Mouse (Mus musculus): ENCODE measurements around the gene Phc2. TPM values are rescaled to one million over a fixed set of nuclear protein-coding genes. Genes with fewer than 3 reads are reported as not detected.

Phc2 gene
- polyA plus RNA-seq, 1 experiment from 2014 or later: 27.1 TPM

DNA sequence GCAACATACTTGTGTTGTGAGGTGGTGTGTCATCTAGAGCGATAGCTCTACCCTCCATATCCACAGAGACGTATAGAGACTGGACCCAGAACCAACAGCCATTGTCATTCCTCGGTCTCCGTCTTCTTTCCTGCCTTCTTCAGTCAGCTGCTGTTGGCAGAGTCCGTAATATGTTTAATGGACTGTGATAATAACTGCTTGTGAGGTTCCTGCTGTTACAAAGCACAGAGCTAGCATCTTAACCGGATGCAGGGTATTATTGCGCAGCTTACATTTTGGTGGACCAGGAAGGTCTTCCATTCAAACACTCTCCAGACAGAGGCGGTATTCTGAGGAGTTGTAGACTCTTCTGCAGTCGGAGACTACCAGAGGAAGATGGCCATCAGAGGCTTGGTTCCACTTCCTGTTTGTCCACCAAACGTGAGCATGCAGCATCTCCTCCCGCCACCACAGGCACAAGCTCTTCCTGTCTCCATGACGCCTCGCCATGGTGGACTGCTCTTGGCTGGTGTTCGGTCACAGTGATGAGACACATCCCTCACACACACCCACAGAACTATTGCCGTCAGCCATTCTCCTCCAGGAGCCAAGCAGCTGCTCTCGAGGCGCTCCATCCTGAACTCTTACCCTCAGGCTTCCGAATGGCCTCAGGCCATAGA lies 16.1 kb upstream of the Phc2 start:
- no peaks in the 10 kb centered on the region for H3K27me3 ChIP-seq (ENCODE audit: control insufficient read depth, insufficient read depth, low read length)
- DNase-seq (ENCODE audit: low spot score) (no peak), ATAC-seq (ENCODE audit: low FRiP score, low TSS enrichment) (no peak)
- 0 out of 2 replicates have a peak, but pooled peaks cover 2% of the 10 kb centered on the region for H3K4me1 ChIP-seq (replicated peaks; ENCODE audit: control insufficient read depth, insufficient read depth)
- H3K36me3 ChIP-seq (ENCODE audit: control insufficient read depth, insufficient read depth, low read length): no peaks in the 10 kb centered on the region
- no peak for TF ChIP-seq CTCF (IDR thresholded peaks at IDR 0.05; ENCODE audit: low read depth)
- no peak for TF ChIP-seq EP300 (optimal IDR thresholded peaks at IDR 0.05)
- H3K27ac ChIP-seq (replicated peaks): no peak overlapping the region
- WGBS: 77% methylated on average over 18 of the region's 18 CpGs
- no peak overlapping the region for H3K4me2 ChIP-seq (replicated peaks; ENCODE audit: low read depth)
- H3K9me3 ChIP-seq (ENCODE audit: control insufficient read depth, low read length): no peaks in the 10 kb centered on the region
- H3K4me3 ChIP-seq (ENCODE audit: low read depth, low read length): no peak overlapping the region
- no peak overlapping the region for H3K9ac ChIP-seq (ENCODE audit: low read length)

DNA sequence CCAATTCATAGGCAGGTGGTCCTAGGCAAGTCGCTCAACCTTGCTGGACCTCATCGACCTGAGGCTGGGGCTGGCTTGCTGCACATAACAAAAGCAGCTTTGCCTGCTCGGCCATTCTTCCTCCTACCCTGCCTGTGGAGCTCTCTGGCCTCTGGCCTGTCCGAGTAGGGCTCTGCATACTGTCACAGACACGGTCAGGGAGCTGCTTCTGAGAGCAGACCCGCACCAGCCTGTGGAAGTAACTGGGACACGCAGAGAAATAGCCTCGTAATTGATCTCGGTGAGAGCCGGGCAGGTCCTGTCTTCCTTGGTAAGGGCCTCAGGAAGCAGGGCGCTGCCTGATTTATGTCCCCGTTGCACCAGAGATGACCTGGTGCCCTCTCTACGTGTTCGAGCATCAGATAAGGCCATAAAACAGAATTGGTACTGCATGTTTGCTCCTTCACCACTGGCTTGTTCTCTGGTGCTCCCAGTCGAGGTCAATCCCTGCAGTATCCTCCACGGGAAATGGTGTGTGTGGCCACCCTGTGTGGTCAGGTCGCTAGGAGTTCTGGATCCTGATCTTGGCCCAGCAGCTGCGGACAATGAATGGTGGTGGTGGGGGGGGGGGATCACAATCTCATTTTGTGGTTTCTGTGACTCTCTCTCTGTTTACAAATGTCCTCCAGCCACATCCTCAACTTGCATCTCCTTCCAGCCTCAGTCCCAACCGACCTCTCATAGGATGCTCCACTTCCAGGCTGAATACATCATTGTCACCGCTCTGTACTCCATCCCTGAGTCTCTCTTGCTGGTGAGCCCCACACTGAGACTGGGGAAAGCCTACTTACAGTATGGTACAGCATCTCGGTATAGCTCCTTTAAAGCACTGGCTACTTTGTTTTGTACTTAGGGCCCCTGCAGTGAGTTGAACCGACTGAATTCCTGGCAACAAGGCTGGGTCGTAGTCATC lies 12.5 kb upstream of the Phc2 start:
- Histone ChIP-seq H3K36me3 (ENCODE audit: control insufficient read depth, insufficient read depth, low read length) (no peaks in the 10 kb centered on the region), H3K4me1 (replicated peaks; ENCODE audit: control insufficient read depth, insufficient read depth) (no peaks in the 10 kb centered on the region), H3K4me3 (ENCODE audit: low read depth, low read length) (no peak overlapping the region), H3K27ac (replicated peaks) (no peak overlapping the region), H3K9ac (ENCODE audit: low read length) (no peak overlapping the region), H3K4me2 (replicated peaks; ENCODE audit: low read depth) (no peak overlapping the region), H3K9me3 (ENCODE audit: control insufficient read depth, low read length) (no peaks in the 10 kb centered on the region), H3K27me3 (ENCODE audit: control insufficient read depth, insufficient read depth, low read length) (no peaks in the 10 kb centered on the region)
- ATAC-seq (ENCODE audit: low FRiP score, low TSS enrichment): no peak
- no peak for DNase-seq (ENCODE audit: low spot score)
- 43% methylated on average over 23 of the region's 23 CpGs for WGBS
- TF ChIP-seq CTCF (IDR thresholded peaks at IDR 0.05; ENCODE audit: low read depth) (no peak), EP300 (optimal IDR thresholded peaks at IDR 0.05) (no peak)

DNA sequence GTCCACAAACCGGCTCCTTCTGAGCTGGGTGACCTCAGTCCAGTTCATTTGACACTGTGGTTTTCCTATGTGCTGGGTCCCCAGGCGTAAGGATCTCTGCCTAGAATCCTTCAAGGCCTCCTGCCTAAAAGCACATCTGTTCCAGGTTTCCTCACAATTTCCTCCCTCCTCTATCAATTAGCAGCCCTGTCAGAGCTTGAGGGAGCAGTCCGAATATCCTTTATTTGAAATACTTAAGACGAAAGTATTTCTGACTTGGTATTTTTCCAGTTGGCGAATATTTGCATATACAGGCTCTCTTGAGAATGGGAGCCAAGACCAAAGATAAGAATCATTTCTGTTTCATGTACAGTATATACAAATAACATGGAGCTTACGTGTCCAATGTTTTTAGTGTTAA lies 8.6 kb upstream of the Phc2 start:
- WGBS: 34% methylated on average over 6 of the region's 6 CpGs
- no peaks in the 10 kb centered on the region for H3K27me3 ChIP-seq (ENCODE audit: control insufficient read depth, insufficient read depth, low read length)
- no peak overlapping the region for H3K4me3 ChIP-seq (ENCODE audit: low read depth, low read length)
- no peak overlapping the region for H3K4me2 ChIP-seq (replicated peaks; ENCODE audit: low read depth)
- no peak overlapping the region for H3K9ac ChIP-seq (ENCODE audit: low read length)
- H3K36me3 ChIP-seq (ENCODE audit: control insufficient read depth, insufficient read depth, low read length): no peaks in the 10 kb centered on the region
- TF ChIP-seq CTCF (IDR thresholded peaks at IDR 0.05; ENCODE audit: low read depth) (no peak), EP300 (optimal IDR thresholded peaks at IDR 0.05) (no peak)
- no peaks in the 10 kb centered on the region for H3K4me1 ChIP-seq (replicated peaks; ENCODE audit: control insufficient read depth, insufficient read depth)
- no peak for DNase-seq (ENCODE audit: low spot score)
- no peak for ATAC-seq (ENCODE audit: low FRiP score, low TSS enrichment)
- H3K9me3 ChIP-seq (ENCODE audit: control insufficient read depth, low read length): no peaks in the 10 kb centered on the region
- no peak overlapping the region for H3K27ac ChIP-seq (replicated peaks)

DNA sequence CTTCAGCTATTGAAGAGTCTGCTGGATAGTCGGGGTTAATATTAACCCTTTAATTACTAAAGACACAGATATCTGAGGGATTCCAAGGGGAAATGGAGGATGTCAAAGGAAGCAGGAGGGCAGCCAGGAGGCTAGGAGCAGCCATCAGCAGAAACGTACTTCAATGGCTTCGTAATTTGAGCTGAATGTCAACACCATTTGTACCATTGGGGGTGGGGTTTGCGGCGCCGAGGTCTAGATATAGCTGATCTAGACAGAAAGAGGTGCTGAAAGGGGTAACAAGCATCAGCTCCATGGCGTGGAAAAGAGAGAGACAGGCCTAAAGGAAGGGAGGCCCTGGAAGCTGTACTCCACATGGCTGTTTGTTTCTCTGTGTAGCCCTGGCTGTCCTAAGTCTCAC lies 7.7 kb upstream of the Phc2 start:
- H3K9me3 ChIP-seq (ENCODE audit: control insufficient read depth, low read length): no peaks in the 10 kb centered on the region
- H3K4me3 ChIP-seq (ENCODE audit: low read depth, low read length): no peak overlapping the region
- H3K36me3 ChIP-seq (ENCODE audit: control insufficient read depth, insufficient read depth, low read length): no peaks in the 10 kb centered on the region
- ATAC-seq (ENCODE audit: low FRiP score, low TSS enrichment): no peak
- no peak for TF ChIP-seq CTCF (IDR thresholded peaks at IDR 0.05; ENCODE audit: low read depth)
- TF ChIP-seq EP300 (optimal IDR thresholded peaks at IDR 0.05): no peak
- H3K27ac ChIP-seq (replicated peaks): no peak overlapping the region
- H3K4me1 ChIP-seq (replicated peaks; ENCODE audit: control insufficient read depth, insufficient read depth): no peaks in the 10 kb centered on the region
- WGBS: 27% methylated on average over 7 of the region's 7 CpGs
- no peak overlapping the region for H3K4me2 ChIP-seq (replicated peaks; ENCODE audit: low read depth)
- H3K27me3 ChIP-seq (ENCODE audit: control insufficient read depth, insufficient read depth, low read length): no peaks in the 10 kb centered on the region
- H3K9ac ChIP-seq (ENCODE audit: low read length): no peak overlapping the region
- DNase-seq (ENCODE audit: low spot score): no peak

DNA sequence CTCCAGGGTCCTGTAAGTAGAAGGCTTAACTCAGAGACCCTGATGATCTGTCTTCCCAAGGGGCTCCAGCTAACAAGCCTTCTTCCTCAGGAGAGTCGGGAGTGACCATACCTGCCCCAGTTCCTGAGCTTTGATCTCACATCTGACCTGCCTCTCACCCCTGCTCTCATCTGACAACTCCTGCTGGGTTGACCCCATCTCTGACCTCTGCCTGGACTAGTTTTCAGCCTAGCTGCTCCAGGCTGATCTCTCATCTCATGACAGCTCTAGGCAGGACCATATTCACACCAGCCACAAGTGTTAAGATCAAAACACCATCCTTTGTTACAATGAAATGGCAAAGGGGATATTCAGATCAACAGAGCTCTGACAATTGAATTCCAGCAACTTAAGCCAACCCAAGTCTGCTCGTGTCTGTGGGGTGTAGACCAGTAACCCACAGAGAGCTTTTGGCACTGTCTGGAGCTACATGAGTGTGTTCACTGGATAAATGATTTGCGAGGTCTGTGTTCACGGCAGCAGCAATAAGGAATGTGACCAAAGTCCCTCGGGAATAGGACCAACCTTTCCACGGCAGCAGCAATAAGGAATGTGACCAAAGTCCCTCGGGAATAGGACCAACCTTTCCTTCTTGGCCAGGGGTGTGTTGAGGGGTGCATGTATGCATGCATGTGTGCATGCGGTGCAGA lies 5.8 kb upstream of the Phc2 start:
- Histone ChIP-seq H3K4me2 (replicated peaks; ENCODE audit: low read depth) (no peak overlapping the region), H3K9ac (ENCODE audit: low read length) (no peak overlapping the region), H3K36me3 (ENCODE audit: control insufficient read depth, insufficient read depth, low read length) (no peaks in the 10 kb centered on the region), H3K4me3 (ENCODE audit: low read depth, low read length) (no peak overlapping the region), H3K27ac (replicated peaks) (no peak overlapping the region), H3K4me1 (replicated peaks; ENCODE audit: control insufficient read depth, insufficient read depth) (no peaks in the 10 kb centered on the region), H3K9me3 (ENCODE audit: control insufficient read depth, low read length) (no peaks in the 10 kb centered on the region), H3K27me3 (ENCODE audit: control insufficient read depth, insufficient read depth, low read length) (no peaks in the 10 kb centered on the region)
- no peak for TF ChIP-seq CTCF (IDR thresholded peaks at IDR 0.05; ENCODE audit: low read depth)
- TF ChIP-seq EP300 (optimal IDR thresholded peaks at IDR 0.05): no peak
- 52% methylated on average over 8 of the region's 8 CpGs for WGBS
- ATAC-seq (ENCODE audit: low FRiP score, low TSS enrichment) (no peak), DNase-seq (ENCODE audit: low spot score) (no peak)

All from stomach, postnatal 0 days (tissue).